Mouse (Mus musculus) c-Kit-positive CD71-positive TER-119-positive erythroid progenitor cells, embryonic 14.5 days (primary cell): ENCODE data around the gene Galt.

Experiments
- DNase-seq: peaks from one replicate; pipeline ENCODE4 v3.0.0-alpha.2; 2013; ENCODE audit warnings: low spot score

Galt gene

DNA sequence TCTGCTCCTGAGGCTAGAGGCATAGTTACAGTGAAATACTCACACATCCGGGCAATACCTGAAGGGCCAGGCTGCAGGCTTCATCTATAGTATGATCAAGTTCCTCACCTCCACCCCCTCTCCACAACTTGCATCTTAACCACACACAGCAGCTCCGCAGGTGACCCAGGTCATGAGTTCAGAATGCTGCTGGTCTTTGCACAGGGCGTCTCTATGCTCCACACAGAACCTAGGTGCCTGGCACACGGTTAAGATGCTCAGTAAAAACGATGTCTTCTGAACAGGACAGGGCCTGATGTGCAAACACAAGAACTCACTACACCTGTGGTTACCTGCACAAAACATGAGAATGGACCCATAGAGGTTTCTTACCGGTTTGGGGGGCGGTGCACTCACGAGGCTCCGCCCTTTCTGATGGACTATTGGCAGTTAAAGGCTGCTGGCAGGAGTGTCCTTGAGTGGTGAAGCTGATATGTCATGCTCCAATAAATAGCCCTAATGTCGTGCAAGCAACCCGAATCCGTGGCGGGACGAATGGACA, at the start of gene Galt:
Gene Galt (plus strand): TSS at position 432 of the 541 bp plus-strand sequence.
- no peak for DNase-seq

DNA sequence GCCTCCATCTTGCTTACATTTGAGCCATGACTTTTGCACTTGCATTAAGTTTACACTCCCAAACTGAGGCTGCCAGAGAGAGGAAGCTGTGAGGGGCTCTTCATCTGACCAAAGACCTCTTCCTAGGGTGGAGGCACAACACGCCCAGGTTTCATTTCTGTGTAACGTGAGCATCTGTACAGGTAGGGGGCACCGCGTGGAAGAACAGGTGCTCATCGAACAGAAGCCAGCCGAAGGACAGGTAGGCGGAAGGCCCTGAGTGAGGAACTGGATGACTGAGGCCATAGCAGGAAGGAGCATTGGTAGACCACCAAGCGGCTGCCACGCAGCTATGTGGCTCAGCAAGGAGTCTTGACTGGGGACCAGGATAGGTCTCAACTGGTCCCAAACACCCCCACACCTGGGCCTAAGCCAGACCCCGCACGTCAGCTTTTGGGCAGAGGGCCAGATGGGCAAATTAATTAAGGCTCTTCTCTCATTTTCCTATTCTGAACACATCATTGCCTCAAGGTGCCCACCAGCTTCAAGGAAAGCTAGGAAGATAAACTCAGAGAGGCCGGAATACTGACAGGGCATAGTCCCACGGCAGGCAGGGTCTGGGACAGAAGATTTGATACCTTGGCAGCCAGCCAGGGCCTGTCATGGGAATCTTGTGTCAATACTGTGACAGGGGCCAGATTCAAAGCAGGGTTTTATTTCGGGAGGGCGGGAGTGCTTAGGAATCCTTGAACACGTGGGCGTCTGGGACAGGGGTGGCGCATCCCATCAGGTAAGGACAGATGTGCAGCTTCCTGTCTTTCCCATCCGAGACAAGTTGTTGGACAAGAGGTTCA, 48.9 kb upstream of the Galt start:
- no peak for DNase-seq

DNA sequence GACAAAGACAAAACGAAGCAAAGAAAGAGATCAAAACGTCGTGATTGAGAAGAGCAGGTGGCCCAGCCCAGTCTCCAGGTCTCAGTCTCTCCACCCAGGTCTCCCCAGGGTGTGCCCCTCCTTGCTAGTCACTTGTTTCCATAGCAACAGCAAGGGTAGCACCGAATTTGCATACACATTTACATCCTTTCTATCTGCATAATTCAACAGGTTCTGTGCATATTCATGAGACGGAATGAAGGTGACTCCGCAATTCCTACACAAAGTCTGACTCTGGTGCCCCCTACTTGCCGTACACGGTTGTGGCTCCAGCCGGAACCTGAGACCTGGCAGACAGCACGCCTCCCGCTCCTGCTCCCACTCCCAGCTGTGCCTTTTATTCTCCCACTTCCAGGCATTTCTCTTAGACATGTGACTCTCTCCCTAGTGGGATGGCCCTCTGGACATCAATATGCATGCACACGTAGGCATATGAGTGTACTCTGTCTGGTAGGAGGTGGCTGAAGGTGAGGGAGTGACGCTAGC, 48.0 kb upstream of the Galt start:
- peak; percentile 42 for DNase-seq

DNA sequence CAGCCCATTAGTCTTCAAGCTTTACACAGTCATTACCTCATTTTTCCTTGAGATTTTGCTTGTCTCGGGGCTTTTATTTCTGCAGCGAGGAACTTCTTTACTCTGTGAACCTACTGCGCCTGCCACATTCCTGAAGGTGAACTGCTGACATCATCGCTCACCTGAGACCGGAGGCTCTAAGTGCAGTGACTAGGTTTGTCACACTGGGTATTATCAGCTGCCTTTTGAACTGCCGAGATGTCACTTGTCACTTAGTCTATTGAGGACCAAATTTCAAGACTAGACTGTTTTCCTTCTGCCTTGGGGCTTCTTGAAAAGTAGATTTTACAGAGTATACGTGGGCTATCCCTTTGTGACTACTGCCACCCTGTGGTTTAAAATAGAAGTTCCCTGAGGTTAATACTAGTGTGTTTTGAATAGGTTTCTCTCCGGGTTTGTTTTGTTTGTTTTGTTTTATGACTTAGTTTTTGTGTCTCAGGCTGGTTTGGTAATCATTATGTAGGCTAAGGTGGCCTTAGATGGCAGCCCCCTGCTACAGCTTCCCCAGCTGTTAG, 46.8 kb upstream of the Galt start:
- DNase-seq = peak; percentile 49

DNA sequence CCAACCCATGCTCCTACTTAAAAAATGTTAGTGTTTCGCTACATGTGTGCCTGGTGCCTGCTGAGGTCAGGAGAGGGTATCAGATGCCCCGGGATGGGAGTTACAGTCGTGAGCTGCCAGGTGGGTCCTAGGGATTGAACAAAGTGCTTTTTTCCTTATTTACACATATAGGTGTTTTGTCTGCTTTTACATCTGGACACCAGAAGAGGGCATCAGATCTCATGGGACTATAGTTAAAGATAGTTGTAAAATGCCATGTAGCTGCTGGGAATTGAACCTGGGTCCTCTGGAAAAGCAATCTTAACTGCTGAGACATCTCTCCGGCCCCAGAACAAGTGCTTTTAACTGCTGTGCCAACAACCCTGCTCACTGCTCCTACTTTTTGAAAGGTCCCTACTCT, 44.8 kb upstream of the Galt start:
- DNase-seq = no peak

DNA sequence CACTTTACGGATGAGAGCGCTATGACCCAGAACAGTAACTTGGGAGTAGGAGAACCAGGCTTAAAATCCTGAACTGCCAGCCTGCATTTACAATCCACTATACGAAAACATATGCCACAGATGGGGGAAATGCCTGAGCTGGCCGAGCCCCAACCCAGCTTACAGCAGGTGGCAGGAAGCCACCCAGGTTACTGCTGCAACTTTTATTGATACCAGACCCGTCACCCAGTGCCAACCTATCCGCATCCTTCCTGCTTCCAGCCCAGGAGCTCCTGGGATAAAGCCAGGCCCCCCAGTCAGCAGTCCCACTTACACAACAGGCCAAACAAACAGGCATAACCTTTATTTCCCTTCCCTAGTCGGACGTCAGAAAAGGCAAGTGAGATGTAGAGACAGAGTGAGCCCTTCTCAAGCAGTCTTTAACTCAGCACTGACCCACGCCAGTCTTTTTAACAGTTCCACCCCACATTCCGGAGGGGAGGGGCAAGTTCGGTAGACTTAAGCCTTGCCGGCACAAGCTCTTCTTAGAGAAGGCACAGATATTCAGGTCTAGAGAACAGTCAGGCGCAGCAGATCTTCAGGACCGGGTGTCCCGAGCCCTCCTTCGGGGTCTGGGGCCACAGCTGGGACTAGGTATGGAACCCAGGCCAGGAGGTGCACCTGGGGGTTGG, 43.2 kb upstream of the Galt start:
- DNase-seq = no peak

DNA sequence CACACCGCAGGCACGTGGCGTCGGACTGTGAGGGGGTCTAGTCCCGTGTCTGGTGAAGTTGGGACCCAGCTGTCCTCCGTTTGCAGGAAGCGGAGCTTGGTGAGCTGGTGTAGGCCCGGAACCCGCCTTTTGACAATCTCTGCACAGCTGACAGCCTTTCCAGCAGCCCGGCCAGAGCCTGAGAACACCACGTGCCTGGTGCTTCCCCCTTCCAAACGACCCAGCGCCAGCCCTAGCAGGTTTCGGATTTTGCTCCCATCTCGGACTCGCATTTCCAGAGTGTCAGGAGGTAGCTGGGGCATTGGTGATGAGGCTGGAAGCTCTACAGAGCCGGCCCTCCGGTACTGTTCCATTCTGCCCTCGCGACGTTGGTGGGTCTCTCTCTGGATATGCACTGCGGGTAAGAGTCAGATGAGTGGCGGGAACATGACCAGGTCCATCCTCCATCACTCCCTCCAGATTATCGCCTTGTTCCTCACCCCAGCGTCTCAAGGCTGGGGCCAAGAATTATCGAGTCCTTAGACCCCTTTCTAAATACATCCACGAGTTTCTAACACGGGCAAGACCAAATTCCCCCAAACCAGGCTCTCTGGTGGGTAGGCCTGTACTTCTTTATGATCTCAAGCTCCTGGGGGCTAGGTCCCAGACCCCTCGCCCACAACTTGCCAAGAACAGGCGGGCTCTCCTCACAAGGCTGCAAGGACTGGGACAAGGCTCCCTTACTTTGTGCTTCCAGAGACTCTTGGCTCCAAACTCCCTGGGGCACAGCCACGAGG, 42.4 kb upstream of the Galt start:
- DNase-seq = no peak

DNA sequence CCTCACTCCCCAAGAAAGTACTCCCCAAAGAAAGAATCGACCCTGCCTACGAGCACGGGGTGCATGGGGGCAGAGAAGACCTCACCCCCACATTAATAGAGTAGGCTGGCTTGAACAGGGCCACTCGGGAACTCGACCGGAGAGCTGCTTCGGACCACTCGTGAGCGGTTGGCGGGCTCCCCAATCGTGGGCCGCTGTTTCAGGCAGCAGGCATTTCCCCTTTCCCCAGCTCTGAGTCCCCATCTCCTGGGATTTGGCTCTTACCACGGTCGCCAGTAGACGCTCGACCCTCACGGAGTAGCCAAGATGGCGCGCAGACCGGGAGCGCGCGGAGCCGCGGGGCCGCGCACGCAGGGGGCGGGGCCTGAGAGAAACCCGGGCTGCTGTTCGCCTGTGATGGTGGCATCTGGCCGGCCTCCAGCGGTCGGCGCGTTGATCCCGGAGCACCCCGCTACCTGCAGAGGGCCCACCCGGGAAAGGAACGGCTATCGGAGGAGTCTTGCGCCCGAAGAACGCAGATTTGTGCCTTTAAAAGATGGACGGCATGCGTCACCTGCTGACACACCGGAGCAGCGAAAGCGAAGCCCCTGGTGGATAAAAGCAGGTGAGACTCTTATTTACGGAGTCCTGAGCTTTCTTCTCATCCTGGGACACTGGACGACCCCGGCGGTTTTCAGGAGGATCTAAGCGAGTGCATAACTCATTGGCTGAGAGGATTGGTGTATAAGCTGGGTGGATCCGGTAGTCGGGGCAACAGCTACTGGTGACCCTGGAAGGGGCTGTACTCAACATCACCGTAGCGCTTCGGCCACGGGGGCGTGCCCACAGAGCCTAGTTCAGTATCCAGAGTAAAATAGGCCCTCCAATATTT, 41.6 kb upstream of the Galt start, which contains the start of gene Rpp25l:
Gene Rpp25l (minus strand): TSS at position 338 of the 871 bp plus-strand sequence.
- DNase-seq = peak; percentile 84

DNA sequence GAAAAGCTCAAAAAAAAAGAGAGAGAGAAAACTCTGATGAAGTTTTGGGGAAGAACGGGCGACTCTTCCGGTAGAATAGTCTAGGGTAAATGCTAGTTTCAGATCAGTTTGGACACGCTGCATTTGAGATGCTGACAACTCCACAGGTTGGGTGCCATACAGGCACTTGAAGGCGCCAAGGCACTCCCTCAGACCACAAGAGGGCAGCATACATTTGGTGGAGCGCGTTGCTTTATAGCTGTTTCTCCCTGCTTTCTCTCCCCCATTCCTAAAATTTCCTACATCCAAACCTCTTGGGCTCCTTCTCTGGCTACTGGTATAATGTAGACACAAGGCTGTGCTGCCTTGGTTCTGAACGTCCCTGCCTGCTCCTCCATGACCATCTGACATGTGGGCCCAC, 40.8 kb upstream of the Galt start:
- peak; percentile 66 for DNase-seq

DNA sequence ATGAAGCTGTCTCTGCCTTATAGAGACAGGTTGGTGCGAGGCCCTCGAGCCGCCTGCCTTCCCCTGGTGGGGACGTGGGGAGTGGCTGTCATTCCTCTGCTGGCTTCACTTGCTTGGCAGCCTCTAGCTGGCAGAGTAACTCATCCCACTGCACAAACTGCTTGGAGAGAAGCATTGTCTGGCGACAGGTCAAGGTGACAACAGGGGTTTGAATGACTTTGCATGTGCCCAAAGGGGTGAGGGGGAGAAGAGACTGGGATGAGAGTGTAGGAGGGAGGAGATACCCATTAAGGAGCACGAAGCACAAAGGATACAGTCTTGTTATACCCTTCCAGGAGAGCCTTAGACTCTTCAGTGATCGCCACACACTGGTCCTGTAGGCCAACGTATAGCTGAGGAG, 39.9 kb upstream of the Galt start:
- DNase-seq = no peak

DNA sequence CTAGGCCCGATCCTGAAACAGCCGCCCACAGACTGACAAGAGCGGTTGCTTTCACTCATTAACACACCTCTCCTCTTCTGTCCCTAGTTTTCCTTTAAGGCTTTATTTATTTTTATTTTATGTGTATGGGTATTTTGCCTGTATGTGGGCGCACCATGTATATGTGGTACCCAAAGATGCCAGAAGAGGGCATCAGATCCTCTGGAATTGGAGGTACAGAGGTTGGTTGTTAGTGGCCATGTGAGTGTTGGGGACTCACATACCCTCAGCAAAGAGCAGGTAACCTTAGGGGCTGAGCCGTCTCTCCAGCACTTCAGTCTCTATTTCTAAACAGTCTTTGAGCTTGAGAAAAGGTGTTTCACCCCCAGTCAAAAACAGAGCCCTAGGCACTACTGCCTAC, 39.4 kb upstream of the Galt start:
- DNase-seq = no peak

DNA sequence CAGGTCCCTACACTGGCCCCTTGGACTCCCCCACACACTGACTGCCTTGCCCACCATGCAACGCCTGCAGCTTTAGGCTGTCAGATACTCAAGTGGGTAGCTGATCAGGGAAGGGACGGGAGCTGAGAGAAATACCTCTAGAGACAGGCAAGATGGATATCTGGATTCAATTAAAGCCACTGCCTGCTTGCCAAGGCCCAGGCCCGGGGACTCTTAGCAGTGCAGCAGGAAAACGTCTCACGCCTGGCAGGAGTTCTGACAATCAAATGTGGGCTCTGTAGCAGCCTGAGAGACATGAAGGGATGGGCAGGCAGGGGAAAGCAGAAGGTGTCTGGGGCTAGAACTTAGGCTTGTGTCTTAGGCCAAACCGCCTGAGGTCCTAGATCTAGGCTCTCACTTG, 38.2 kb upstream of the Galt start:
- no peak for DNase-seq

DNA sequence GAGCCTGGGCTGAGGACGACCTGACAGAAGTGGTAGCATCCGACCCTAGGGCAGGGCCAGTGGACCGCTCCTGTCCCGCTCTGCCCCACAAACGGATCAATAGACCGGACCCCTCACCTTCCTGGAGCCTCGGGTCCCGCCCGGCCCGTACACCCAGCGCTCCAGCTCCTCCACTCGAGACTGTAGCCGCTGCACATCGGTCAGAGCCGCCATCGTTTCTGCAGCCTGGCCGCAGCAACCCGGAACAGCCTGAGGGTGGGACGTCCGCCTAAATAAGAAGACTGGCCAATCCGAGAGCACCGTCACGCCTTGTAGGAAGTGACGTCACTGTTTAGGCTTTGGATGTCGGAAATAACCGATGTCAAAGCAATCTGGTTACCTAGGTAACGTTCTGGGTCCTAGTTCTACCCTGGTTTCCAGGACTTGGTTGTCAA, 32.1 kb upstream of the Galt start, which contains the start of gene Dctn3:
Gene Dctn3 (minus strand): TSS at position 253 of the 434 bp plus-strand sequence.
- peak; percentile 91 for DNase-seq

DNA sequence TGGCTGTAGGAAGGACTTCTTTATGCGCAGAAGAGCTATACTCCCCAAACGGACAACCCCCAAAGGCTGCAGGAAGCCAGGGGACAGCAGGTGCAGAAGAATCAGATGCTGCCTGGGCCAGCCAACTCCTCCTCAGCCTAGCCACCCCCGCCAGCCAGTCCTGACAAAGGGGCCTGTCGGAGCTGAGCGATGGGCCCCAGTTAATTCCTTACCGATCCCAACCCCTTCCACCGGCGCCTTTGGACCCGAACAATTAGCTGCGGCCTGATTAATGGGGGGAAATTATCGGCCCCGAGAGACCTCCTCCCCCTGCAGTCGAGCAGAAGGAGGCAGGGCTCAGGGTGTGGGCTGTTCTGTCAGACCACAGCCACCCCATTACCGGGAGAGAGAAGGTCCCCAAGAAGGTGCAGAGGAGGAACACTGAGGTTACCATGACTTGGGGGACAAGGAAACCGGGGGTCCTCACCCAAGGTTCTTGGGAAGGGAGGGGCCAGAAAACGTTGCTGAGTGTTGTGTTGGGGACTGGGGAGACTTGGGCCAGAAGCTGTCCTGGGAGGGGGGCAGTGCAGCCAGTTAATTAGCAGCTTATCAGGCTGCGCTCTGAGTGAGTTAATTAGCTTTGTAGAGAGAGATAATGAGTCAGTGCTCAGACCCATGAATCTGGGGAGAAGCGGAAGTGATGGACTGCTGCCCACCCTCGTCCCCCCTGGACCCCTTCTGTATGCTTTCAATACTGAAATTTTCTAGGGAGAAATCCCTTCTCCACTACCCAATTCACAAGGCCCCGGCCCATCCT, 28.0 kb upstream of the Galt start:
- no peak for DNase-seq

DNA sequence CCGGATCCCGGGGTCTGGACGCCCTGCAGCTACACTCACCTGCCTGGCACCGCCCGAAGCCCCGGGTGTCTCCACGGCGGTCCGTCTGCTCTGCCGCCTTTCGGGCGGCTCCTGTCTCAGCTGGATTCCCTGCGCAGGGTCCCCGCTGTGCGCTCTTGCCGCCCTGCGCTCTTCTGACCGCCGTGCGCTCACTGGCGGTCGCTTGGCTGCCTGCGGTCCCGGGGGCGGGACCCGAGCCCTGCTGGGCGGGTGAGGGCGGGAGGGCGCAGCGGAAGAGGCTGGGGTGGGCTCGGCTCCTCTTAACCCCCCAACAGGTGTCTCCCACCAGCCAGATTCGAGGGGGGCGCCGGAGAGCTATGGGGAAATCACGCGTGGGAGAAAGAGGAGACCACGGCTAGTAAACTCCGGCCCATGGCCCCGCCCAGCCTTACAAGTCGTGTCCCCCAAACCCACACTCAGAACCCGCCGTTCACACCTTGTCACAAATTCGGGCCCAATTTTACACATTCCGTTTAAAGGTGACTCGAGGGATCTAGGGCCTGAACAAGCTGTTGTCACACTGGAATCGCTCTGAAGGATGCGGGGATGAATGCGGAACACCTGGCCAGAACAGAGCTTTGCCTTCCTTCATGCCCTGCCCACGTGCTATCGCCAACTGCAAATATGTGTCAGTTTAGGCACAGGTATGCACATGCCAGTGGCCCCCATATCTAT, 23.8 kb upstream of the Galt start, which contains the start of gene Arid3c:
Gene Arid3c (minus strand): TSS at position 91 of the 714 bp plus-strand sequence.
- no peak for DNase-seq

DNA sequence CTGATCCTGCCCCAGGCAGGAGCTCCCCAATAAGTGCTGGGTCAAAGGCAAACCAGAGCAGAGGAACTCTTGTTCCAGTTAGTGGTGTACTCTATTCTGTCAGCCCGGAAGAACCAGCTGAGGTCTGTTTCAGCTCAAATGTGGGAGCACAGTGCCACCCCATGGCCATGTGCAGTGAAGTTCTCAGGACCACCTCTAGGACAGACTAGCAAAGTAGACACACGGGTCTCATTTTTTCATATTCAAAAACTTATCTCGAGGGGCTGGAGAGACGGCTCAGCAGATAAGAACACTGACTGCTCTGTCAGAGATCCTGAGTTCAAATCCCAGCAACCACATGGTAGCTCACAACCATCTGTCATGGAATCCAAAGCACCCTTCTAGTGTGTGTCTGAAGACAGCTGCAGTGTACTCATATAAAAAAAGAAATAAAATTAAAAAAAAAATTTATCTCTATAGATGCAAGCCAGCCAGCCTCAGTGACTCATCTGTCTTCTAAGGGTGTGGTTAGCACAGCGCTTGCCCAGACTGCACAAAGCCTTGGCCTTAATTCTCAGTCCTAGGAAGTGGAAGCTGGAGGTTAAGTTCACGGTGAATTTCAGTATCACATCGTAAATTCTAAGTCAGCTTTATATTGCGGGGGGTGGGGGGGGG, 17.3 kb upstream of the Galt start:
- peak; percentile 54 for DNase-seq

DNA sequence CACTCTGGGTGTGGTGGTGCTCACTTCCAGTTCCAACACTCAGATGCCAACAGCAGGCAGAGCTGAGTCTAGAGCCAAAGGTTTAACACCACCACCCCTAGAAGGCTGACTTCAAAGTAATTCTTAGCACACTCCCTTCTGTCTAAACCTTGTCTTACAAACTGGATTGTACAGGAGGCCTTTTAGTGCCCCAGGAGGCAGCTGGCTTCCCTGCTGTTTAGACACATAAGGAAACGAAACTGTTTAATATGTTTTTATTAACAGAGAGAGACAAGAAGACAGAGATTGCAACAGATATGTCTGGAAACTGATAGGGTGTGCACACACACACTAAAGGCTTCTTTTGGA, 16.8 kb upstream of the Galt start:
- DNase-seq = no peak

DNA sequence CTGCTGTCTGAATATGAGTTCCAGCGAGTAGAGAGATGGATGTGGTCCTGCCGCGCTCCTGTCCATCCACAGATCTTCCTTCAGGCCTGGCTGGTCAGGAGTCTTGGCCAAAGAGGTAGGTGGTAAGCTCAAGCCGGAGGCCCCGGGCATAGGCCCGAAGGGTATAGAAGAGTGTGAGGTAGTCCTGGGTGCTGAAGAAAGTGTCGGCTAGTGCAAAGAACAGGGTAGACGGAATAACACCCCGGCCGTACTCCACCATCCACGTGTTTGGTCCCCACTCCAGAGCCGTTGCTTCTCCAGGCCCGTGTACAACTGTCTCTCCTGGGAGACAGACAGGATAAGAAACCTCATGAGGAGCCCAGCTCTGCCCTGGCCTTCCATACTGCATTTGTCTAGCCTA, 15.8 kb upstream of the Galt start:
- DNase-seq = no peak
